Mouse (Mus musculus): ENCODE data around the gene Fam50b. TPM values are rescaled to one million over a fixed set of nuclear protein-coding genes. Genes with fewer than 3 reads are reported as not detected.

The Fam50b gene
- polyA plus RNA-seq, 1 experiment from 2014 or later: not detected

DNA sequence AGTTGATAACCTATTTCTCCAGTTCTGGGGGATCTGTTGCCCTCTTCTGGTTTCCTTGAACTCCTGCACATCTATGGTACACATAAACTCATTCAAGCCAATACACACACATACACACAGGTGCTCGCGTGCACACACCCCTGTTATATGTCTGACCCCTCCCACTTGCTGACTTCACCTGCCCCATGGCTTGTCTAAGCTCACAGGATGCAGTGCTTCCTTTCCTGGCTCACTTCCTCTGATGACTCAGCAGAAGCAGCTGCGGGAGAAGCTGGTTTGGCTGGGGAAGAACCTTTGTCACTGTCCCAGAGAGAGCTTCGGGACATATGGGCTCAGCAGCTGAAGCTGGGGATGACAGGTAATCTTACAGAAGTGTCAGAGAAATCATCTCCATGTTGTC is 23.2 kb upstream of the Fam50b start:
- no peaks in the 10 kb centered on the region for H3K9me3 ChIP-seq (replicated peaks)
- no peak overlapping the region for H3K4me2 ChIP-seq
- no peak overlapping the region for H3K9ac ChIP-seq
- H3K4me1 ChIP-seq (replicated peaks): peaks cover 15% of the 10 kb centered on the region
- WGBS: 63% methylated on average over 4 of the region's 4 CpGs
- H3K4me3 ChIP-seq: no peak overlapping the region
- no peaks in the 10 kb centered on the region for H3K27me3 ChIP-seq
- no peak overlapping the region for H3K27ac ChIP-seq
- no peaks in the 10 kb centered on the region for H3K36me3 ChIP-seq
- ATAC-seq (replicated peaks; ENCODE audit: insufficient number of reproducible peaks, insufficient read depth, low FRiP score, low read depth): no peak

DNA sequence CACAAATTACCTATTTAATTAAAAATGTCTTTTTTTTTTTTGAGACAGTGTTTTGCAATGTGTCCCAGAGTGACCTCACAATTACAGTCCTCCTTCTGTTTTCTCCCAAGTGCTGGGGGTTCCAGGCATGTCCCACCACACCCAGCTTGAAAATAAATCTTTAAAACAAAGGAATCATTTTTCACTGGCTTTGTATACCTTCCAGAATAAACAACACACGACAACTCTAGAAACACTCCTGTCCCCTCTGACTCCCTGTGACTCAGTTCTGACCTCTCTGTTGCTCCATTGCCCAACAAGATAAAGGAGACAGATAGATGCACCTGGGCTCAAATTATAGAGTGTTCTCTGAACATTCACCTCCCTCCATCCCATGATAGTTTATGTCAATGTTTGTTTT is 21.8 kb upstream of the Fam50b start:
- no peak overlapping the region for H3K4me2 ChIP-seq
- no peaks in the 10 kb centered on the region for H3K27me3 ChIP-seq
- H3K27ac ChIP-seq: no peak overlapping the region
- H3K36me3 ChIP-seq: no peaks in the 10 kb centered on the region
- peaks cover 15% of the 10 kb centered on the region for H3K4me1 ChIP-seq (replicated peaks)
- no peak overlapping the region for H3K9ac ChIP-seq
- no peak overlapping the region for H3K4me3 ChIP-seq
- no peak for ATAC-seq (replicated peaks; ENCODE audit: insufficient number of reproducible peaks, insufficient read depth, low FRiP score, low read depth)
- 46% methylated on average over 1 of the region's 1 CpGs for WGBS
- no peaks in the 10 kb centered on the region for H3K9me3 ChIP-seq (replicated peaks)

- no peaks in the 10 kb centered on the region for H3K27me3 ChIP-seq
- no peak overlapping the region for H3K4me3 ChIP-seq
- peak overlapping the region; percentile 45; the same call in 1 of the 2 replicates for H3K27ac ChIP-seq
- no peak for ATAC-seq (replicated peaks; ENCODE audit: insufficient number of reproducible peaks, insufficient read depth, low FRiP score, low read depth)
- H3K4me2 ChIP-seq: no peak overlapping the region
- 40% methylated on average over 7 of the region's 7 CpGs for WGBS
- no peaks in the 10 kb centered on the region for H3K36me3 ChIP-seq
- H3K9me3 ChIP-seq (replicated peaks): no peaks in the 10 kb centered on the region
- peaks cover 10% of the 10 kb centered on the region for H3K4me1 ChIP-seq (replicated peaks)
- no peak overlapping the region for H3K9ac ChIP-seq
Observed at GRCm38 (mm10) chr13:34715437-34715838, 19.2 kb upstream of the Fam50b start.

- H3K9me3 ChIP-seq (replicated peaks): no peaks in the 10 kb centered on the region
- H3K36me3 ChIP-seq: no peaks in the 10 kb centered on the region
- H3K4me2 ChIP-seq: no peak overlapping the region; the same call in 1 of the 2 replicates
- WGBS: 52% methylated on average over 8 of the region's 8 CpGs
- peak overlapping the region; percentile 79 for H3K27ac ChIP-seq
- no peak for ATAC-seq (replicated peaks; ENCODE audit: insufficient number of reproducible peaks, insufficient read depth, low FRiP score, low read depth)
- H3K27me3 ChIP-seq: no peaks in the 10 kb centered on the region
- no peak overlapping the region for H3K9ac ChIP-seq
- H3K4me3 ChIP-seq: no peak overlapping the region
- H3K4me1 ChIP-seq (replicated peaks): peaks cover 20% of the 10 kb centered on the region
Observed at GRCm38 (mm10) chr13:34724831-34725592, 9.6 kb upstream of the Fam50b start.

DNA sequence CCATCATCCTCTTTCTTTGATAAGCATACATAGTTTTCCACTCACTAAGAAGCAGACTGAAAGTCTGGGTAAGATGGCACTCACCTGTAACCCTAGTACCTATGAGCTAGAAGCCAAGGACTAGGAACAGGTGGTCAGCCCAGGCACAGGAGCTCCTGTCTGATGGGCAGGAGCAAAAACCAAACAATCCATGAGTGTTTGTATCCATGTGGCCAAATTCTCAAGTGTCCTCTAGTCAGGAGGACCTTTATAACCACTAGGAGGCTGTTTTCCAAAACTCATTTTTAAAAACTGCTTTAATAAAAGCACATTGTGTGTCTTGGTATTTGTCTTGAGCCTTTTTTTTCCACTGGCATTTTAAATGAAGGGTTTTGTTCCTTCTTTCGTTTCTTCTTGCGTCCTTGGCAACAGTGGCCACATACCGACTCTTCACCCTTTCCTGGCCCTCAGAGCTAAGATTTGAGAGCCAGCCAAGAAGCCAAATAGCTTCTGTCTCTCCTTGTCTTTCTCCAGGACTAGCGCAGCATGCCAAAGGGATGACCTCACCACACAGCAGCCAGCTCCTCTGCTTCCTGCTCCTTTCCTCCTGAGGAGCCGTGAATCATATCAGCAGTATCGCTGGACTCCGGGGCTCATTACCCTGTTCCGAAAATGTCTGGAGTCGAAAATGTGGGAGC is 8.7 kb upstream of the Fam50b start:
- Histone ChIP-seq H3K4me3 (peak overlapping the region; percentile 37), H3K36me3 (no peaks in the 10 kb centered on the region), H3K4me2 (peak overlapping the region; percentile 62), H3K9me3 (replicated peaks) (no peaks in the 10 kb centered on the region), H3K27me3 (no peaks in the 10 kb centered on the region), H3K4me1 (replicated peaks) (peaks cover 20% of the 10 kb centered on the region), H3K27ac (peak overlapping the region; percentile 79), H3K9ac (no peak overlapping the region)
- WGBS: 6% methylated on average over 9 of the region's 9 CpGs
- ATAC-seq (replicated peaks; ENCODE audit: insufficient number of reproducible peaks, insufficient read depth, low FRiP score, low read depth): peak; percentile 72

DNA sequence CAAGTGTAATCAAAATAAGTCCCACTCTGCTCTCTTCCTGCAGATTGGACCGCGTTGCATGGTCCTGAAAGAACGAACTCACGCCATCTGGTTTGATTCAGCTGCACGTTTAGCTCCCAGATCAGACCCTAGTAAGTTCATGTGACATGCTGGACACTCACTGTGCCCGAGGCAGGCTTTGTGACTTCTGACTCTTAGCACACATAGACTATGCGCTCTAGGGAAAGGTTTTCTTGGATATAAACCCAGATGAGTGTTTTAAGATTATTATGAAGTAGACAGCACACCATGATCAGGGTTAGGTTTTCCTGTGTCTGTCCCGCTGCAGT is 8.2 kb upstream of the Fam50b start:
- 21% methylated on average over 8 of the region's 8 CpGs for WGBS
- no peaks in the 10 kb centered on the region for H3K36me3 ChIP-seq
- no peak overlapping the region for H3K9ac ChIP-seq

DNA sequence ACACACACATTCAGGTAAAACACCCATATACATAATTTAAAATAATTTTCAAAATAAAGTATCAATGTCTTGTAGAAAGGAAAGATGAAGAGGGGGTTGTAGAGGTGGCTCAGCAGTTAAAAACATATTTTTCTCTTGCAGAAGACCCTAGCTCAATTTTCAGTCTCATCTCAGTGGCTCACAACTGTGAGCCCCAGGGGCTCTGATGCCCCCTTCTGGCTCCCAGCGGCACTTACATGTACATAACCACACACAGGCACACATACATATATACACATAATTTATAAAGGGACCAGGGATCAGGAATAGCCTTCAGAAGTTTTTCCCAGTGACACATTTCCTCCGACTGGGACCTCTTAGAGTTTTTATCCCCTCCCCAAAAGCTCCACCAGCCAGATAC is 7.6 kb upstream of the Fam50b start:
- H3K9me3 ChIP-seq (replicated peaks): no peaks in the 10 kb centered on the region
- H3K27ac ChIP-seq: peak overlapping the region; percentile 79
- H3K36me3 ChIP-seq: no peaks in the 10 kb centered on the region
- H3K27me3 ChIP-seq: no peaks in the 10 kb centered on the region
- H3K4me1 ChIP-seq (replicated peaks): peaks cover 20% of the 10 kb centered on the region
- ATAC-seq (replicated peaks; ENCODE audit: insufficient number of reproducible peaks, insufficient read depth, low FRiP score, low read depth): no peak
- H3K9ac ChIP-seq: no peak overlapping the region
- no peak overlapping the region for H3K4me2 ChIP-seq
- no peak overlapping the region for H3K4me3 ChIP-seq
- 90% methylated on average over 2 of the region's 2 CpGs for WGBS

More for the DNA sequence above, 8.2 kb upstream of the Fam50b start:
- peak overlapping the region; percentile 62 for H3K4me2 ChIP-seq
- ATAC-seq (replicated peaks; ENCODE audit: insufficient number of reproducible peaks, insufficient read depth, low FRiP score, low read depth): peak; percentile 77
- peak overlapping the region; percentile 79 for H3K27ac ChIP-seq
- H3K9me3 ChIP-seq (replicated peaks): no peaks in the 10 kb centered on the region
- H3K4me3 ChIP-seq: peak overlapping the region; percentile 37
- no peaks in the 10 kb centered on the region for H3K27me3 ChIP-seq
- peaks cover 20% of the 10 kb centered on the region for H3K4me1 ChIP-seq (replicated peaks)

GRCm38 (mm10) chr13:34731551-34731950 is 3.1 kb upstream of the Fam50b start:
- no peak overlapping the region for H3K27ac ChIP-seq
- WGBS: 89% methylated on average over 6 of the region's 6 CpGs

DNA sequence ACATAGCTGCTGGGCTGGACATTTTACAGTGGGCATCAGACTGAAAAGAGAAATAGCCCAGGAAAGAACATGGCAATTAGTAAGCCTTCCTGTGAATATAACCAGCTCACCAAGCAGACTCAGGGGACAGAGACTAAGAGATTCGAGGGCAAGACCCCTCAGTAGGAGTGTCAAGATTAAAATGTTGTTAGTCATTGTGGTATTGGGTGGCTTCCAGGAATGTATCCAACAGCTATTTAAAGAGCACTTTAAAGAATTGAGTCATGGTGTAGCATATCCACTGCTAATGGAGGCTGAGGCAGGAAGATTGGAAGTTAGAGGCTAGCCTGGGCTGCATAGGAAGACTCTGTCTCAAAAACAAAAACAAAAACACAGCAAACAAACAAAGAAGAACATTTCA is 870 bp upstream of the Fam50b start:
- no peak for ATAC-seq (replicated peaks; ENCODE audit: insufficient number of reproducible peaks, insufficient read depth, low FRiP score, low read depth)
- Histone ChIP-seq H3K27ac (no peak overlapping the region), H3K36me3 (no peaks in the 10 kb centered on the region), H3K4me3 (no peak overlapping the region), H3K4me1 (replicated peaks) (peaks cover 17% of the 10 kb centered on the region), H3K27me3 (no peaks in the 10 kb centered on the region), H3K4me2 (no peak overlapping the region), H3K9ac (no peak overlapping the region), H3K9me3 (replicated peaks) (no peaks in the 10 kb centered on the region)
- WGBS: 16% methylated on average over 1 of the region's 1 CpGs

More at GRCm38 (mm10) chr13:34731551-34731950, 3.1 kb upstream of the Fam50b start:
- Histone ChIP-seq H3K9ac (no peak overlapping the region), H3K4me2 (no peak overlapping the region), H3K9me3 (replicated peaks) (no peaks in the 10 kb centered on the region), H3K27me3 (no peaks in the 10 kb centered on the region), H3K36me3 (no peaks in the 10 kb centered on the region), H3K4me1 (replicated peaks) (peaks cover 11% of the 10 kb centered on the region; the same call in 1 of the 2 replicates), H3K4me3 (no peak overlapping the region)
- ATAC-seq (replicated peaks; ENCODE audit: insufficient number of reproducible peaks, insufficient read depth, low FRiP score, low read depth): no peak

DNA sequence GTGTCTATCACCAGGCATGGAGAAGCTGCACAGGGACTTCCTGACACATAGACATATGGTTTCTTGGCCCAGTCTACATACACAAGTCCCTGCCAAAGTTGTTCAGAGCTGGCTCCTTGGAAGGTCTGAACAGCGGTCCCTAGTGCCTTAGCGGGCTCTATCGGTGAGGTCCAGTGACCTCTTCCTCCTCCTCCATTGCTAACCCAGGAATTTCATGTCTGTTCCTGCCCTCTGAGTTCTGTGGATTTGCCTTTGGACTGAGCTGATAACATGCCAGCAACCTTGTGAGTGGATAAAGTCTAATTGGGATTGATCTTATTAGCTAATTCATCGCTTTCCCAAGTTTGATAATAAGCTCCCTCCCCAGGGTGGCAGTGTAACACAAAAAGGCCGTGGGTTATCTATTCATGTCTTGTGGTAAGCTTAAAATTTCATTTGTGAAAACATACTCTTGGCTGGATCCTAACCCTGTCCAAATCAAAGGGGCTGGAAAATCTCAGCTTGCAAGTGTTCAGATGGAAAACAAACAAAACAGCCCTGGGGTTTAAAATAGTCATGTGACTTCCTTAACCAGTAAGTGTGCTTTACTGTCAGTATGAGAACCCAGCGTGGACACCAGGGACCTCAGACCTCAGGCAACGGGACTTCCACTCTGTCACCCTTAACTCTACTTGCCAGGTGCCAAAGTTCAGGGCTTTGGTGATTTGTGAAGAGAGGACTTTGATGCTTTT is 3.5 kb downstream of the Fam50b start:
- 63% methylated on average over 7 of the region's 7 CpGs for WGBS
- H3K9me3 ChIP-seq (replicated peaks): no peaks in the 10 kb centered on the region
- H3K9ac ChIP-seq: no peak overlapping the region
- no peak overlapping the region for H3K4me3 ChIP-seq
- H3K27ac ChIP-seq: no peak overlapping the region; the same call in 1 of the 2 replicates
- H3K36me3 ChIP-seq: no peaks in the 10 kb centered on the region
- no peak overlapping the region for H3K4me2 ChIP-seq
- H3K4me1 ChIP-seq (replicated peaks): peaks cover 19% of the 10 kb centered on the region
- no peak; the same call in 1 of the 2 replicates for ATAC-seq (replicated peaks; ENCODE audit: insufficient number of reproducible peaks, insufficient read depth, low FRiP score, low read depth)
- H3K27me3 ChIP-seq: no peaks in the 10 kb centered on the region

DNA sequence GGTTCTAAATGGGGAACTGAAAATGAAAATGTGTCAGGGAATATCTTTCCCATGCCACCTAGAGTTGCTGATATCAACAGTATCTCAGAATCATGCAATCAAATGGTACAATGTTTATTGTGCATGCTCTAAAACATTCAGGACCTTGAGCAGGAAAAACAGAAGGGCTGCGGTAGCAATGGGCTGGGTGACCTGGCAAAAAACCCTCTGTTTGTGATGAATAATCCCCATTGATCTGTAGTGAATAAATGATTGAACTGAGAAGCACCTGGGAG is 4.0 kb downstream of the Fam50b start:
- Histone ChIP-seq H3K9ac (no peak overlapping the region), H3K4me1 (replicated peaks) (peaks cover 23% of the 10 kb centered on the region), H3K4me2 (no peak overlapping the region), H3K4me3 (no peak overlapping the region), H3K27me3 (no peaks in the 10 kb centered on the region), H3K9me3 (replicated peaks) (no peaks in the 10 kb centered on the region), H3K27ac (no peak overlapping the region; the same call in 1 of the 2 replicates), H3K36me3 (no peaks in the 10 kb centered on the region)
- WGBS: 81% methylated on average over 1 of the region's 1 CpGs
- no peak for ATAC-seq (replicated peaks; ENCODE audit: insufficient number of reproducible peaks, insufficient read depth, low FRiP score, low read depth)
